Mouse (Mus musculus) bone marrow, adult 2 months (tissue): ENCODE data around the gene C1qc. TPM values are rescaled to one million over a fixed set of nuclear protein-coding genes. Genes with fewer than 3 reads are reported as not detected.

ENCODE experiments used
- H3K27ac ChIP-seq: fragments of 200-500 bp; 2 replicates; pipeline ENCODE4 v1.5.1; 2012; ENCODE audit warnings: low read depth, mild to moderate bottlenecking, control low read depth, inconsistent platforms, low read length; ENCODE audit not compliant: control insufficient read depth, poor library complexity, insufficient read depth
- H3K4me1 ChIP-seq: fragments of 200-500 bp; 2 replicates; pipeline ENCODE4 v1.6.1; 2011; ENCODE audit warnings: low read length; ENCODE audit not compliant: control insufficient read depth, insufficient read depth
- H3K4me3 ChIP-seq: fragments of 200-500 bp; replicated peaks from 2 replicates; pipeline ENCODE3; 2011; ENCODE audit warnings: mild to moderate bottlenecking, low read depth, low read length, control low read depth; ENCODE audit not compliant: control insufficient read depth
- CTCF ChIP-seq: fragments of 200-500 bp; IDR thresholded peaks from 2 replicates; pipeline ENCODE4 v1.5.1; 2011; ENCODE audit warnings: low read length, control low read depth; ENCODE audit not compliant: control insufficient read depth, insufficient read depth
- POLR2A ChIP-seq: fragments of 200-500 bp; IDR thresholded peaks from 2 replicates; pipeline ENCODE4 v1.6.1; 2011; ENCODE audit warnings: low read depth, mild to moderate bottlenecking, control low read depth, low read length, borderline replicate concordance; ENCODE audit not compliant: control insufficient read depth
- WGBS: fragments of 180-500 bp; shearing (Covaris S2); methylation state at CpG from one replicate; pipeline ENCODE4 v1.1.7; 2018; 5-methylcytosine and 5-hydroxymethylcytosine counted together
- polyA plus RNA-seq: library from polyadenylated mRNA; stranded (reverse); fragments of >200 nt; gene quantifications from 2 replicates; pipeline ENCODE4 v1.2.4, GENCODE M21; 2011; ENCODE audit warnings: low replicate concordance; ENCODE audit not compliant: missing spikeins, insufficient read depth, insufficient read length

C1qc gene
- polyA plus RNA-seq, 1 experiment = 70.3 TPM

- Histone ChIP-seq H3K27ac (0 out of 2 replicates have a peak overlapping the region, but pooled peaks have one; percentile 3), H3K4me3 (no peak overlapping the region), H3K4me1 (no peaks in the 10 kb centered on the region)
- no peak for TF ChIP-seq POLR2A
- TF ChIP-seq CTCF = no peak
- WGBS = 82% methylated on average over 15 of the region's 15 CpGs
These were observed 2.9 kb downstream of the C1qc start for GRCm38 (mm10) chr4:136889981-136890380.

GRCm38 (mm10) chr4:136887714-136888113 lies 5.2 kb downstream of the C1qc start:
- no peak overlapping the region for H3K27ac ChIP-seq
- no peak overlapping the region for H3K4me3 ChIP-seq
- no peak for TF ChIP-seq POLR2A
- no peak for TF ChIP-seq CTCF
- no peaks in the 10 kb centered on the region for H3K4me1 ChIP-seq
- WGBS = 57% methylated on average over 5 of the region's 5 CpGs

DNA sequence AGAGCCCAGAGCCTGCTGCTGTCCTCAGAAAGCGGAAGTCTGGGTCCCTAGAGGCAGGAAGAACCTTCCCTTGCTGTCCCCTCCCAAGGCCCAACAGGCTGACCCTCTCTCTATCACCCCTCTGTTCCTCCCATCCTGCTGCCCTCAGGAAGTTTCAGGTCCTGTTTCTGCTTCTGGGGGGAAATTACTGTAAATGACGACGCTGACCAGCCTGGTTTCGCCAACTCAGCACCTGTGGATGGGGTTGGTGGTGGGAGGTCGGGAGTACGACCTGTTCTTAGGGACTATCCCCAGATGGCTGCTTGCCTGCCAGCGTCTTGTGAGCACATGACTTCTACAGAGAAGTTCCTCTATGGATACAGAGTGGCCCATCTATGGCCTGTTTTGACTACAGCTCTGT lies 6.8 kb downstream of the C1qc start, which contains the start of gene C1qb:
Gene C1qb, minus strand, starts transcription at position 87 of the 400 bp plus-strand sequence.
- TF ChIP-seq POLR2A = no peak
- no peak for TF ChIP-seq CTCF
- Histone ChIP-seq H3K4me3 (no peak within 1 kb of the TSS), H3K27ac (no peak within 1 kb of the TSS)

DNA sequence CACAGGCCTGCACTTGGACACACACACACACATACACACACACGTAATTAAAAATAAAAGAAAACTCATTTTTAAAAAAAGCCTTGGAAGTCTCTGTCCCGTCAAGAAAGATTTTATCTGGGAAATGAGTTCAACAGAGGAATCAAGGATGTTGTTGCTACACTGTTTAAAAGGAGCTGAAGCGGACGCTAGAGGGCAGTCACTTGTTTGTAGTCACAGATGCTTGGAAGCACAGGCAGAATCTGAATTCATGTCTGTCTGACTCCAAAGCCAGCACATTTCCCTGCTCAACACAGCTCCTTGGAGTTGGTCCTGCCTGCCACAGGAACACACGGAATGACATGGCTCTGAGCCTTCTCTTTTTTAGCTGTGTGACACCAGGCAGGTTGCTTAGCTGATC lies 14.3 kb downstream of the C1qc start:
- H3K4me1 ChIP-seq = no peaks in the 10 kb centered on the region
- WGBS = 47% methylated on average over 5 of the region's 5 CpGs

More for the DNA sequence above, 6.8 kb downstream of the C1qc start, which contains the start of gene C1qb:
- 30% methylated on average over 7 of the region's 7 CpGs for WGBS
- H3K4me1 ChIP-seq = no peaks in the 10 kb centered on the region

DNA sequence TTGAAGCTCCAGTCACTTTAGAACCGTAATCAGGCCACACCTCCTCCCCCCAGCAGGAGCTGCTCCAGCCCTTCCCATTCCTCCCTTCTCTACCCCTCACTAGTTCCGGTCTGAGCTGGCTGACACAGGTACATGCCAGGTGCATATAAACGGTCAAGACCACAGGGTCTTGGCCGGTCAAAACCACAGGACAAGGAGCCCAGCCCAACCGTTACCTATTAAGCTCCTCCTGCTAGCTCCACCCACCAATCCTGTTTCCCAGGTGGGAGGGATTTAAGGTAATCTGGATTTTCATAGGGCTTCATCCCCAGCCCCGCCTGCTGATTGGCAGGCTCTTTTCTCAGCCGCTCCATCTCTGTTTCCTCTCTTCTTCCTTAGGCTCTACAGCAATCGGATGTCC lies 14.7 kb downstream of the C1qc start:
- Histone ChIP-seq H3K4me1 (no peaks in the 10 kb centered on the region), H3K27ac (no peak overlapping the region), H3K4me3 (no peak overlapping the region)
- 63% methylated on average over 8 of the region's 8 CpGs for WGBS
- TF ChIP-seq POLR2A (no peak), CTCF (no peak)

More for the DNA sequence above, 14.3 kb downstream of the C1qc start:
- no peak for TF ChIP-seq CTCF
- TF ChIP-seq POLR2A = no peak
- Histone ChIP-seq H3K27ac (no peak overlapping the region), H3K4me3 (no peak overlapping the region)

DNA sequence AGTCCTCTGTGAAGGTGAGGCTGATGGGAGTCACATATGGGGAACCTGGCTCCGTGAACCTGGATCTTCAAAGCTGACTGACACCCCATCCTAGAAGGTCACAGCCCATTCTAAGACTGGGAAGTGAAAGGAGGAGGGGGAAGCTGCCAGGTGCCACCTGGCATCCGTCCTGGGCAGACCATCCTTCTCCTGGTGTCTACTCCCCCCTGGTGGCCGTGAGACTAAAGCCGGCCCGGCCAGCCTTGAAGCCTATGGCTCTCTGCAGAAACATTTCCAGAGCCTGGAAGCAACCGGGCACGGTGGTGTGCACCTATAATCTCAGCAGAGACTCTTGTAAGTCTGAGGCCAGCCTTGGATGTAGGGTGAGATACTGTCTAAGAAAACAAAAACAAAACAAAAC lies 15.9 kb downstream of the C1qc start:
- no peak overlapping the region for H3K4me3 ChIP-seq
- H3K4me1 ChIP-seq = no peaks in the 10 kb centered on the region
- 11% methylated on average over 7 of the region's 7 CpGs for WGBS
- H3K27ac ChIP-seq = no peak overlapping the region
- TF ChIP-seq CTCF (no peak), POLR2A (no peak)

- TF ChIP-seq POLR2A (no peak), CTCF (no peak)
- no peak overlapping the region for H3K27ac ChIP-seq
- no peak overlapping the region for H3K4me3 ChIP-seq
- 81% methylated on average over 14 of the region's 14 CpGs for WGBS
- no peaks in the 10 kb centered on the region for H3K4me1 ChIP-seq
These were observed 17.9 kb downstream of the C1qc start for GRCm38 (mm10) chr4:136875012-136875411.

DNA sequence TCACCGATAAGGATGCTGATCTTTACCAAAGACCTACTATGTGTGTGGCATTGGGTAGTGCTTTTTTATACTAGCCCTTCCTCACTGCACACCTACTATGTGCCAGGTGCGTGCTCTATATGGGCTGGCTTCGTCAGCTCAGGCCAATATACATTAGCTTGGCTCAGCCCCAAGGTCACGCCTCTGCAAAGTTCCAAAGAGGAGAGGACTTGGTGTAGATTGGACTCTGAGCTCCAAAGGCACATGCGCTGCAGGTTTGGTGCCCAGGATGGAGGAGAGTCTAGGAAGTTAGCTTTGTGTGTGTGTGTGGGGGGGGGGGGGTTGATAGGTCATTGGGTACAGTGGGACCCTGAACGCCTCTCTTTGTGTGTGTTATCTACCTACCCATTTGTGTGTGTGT lies 24.5 kb downstream of the C1qc start:
- Histone ChIP-seq H3K27ac (no peak overlapping the region), H3K4me1 (peaks cover 2% of the 10 kb centered on the region; the same call in 1 of the 2 replicates), H3K4me3 (no peak overlapping the region)
- TF ChIP-seq CTCF (no peak), POLR2A (no peak)
- WGBS = 77% methylated on average over 6 of the region's 6 CpGs
